Mouse (Mus musculus) MEL (cell line): ENCODE measurements around the gene Rab1b. TPM values are rescaled to one million over a fixed set of nuclear protein-coding genes. Genes with fewer than 3 reads are reported as not detected.

Source experiments
- DNase-seq: peaks from one replicate; pipeline ENCODE4 v3.0.0; 2011; ENCODE audit warnings: low read depth, low spot score
- H3K27ac ChIP-seq: 2 replicates; pipeline ENCODE4 v1.5.1; 2012; ENCODE audit warnings: low read depth, mild to moderate bottlenecking, control low read depth, low read length, moderate library complexity; ENCODE audit not compliant: control insufficient read depth
- H3K27me3 ChIP-seq, 2 experiments: fragments of 150-350 bp in 1 of 2; sonication (generic) in 1 of 2; 2 replicates each; pipeline ENCODE4 v1.6.1; 2012; ENCODE audit warnings: low read length in 2 of 2, mild to moderate bottlenecking in 2 of 2, improper control_type of control experiment in 1 of 2, moderate library complexity in 1 of 2; ENCODE audit not compliant: insufficient read depth in 2 of 2, control insufficient read depth in 1 of 2
- H3K36me3 ChIP-seq, 2 experiments: 2 replicates each; pipeline ENCODE4 v1.6.1; 2012 to 2014; ENCODE audit warnings: low read length in 2 of 2, improper control_type of control experiment in 1 of 2, inconsistent platforms in 1 of 2, mild to moderate bottlenecking in 1 of 2; ENCODE audit not compliant: insufficient read depth in 2 of 2, control insufficient read depth in 1 of 2
- H3K4me1 ChIP-seq, 2 experiments: fragments of 150-350 bp in 1 of 2; sonication (generic) in 1 of 2; 2 replicates each; pipeline ENCODE4 v1.6.1; 2012; ENCODE audit warnings: low read length in 2 of 2, improper control_type of control experiment in 1 of 2, mild to moderate bottlenecking in 1 of 2; ENCODE audit not compliant: insufficient read depth in 2 of 2, control insufficient read depth in 1 of 2
- H3K4me3 ChIP-seq, 2 experiments: fragments of 150-350 bp in 1 of 2; sonication (generic) in 1 of 2; 2 replicates each; pipeline ENCODE4 v1.5.1; 2012; ENCODE audit warnings: low read depth in 2 of 2, low read length in 2 of 2, mild to moderate bottlenecking in 2 of 2, moderate library complexity in 2 of 2, control low read depth in 1 of 2, improper control_type of control experiment in 1 of 2; ENCODE audit not compliant: control insufficient read depth in 1 of 2, insufficient read depth in 1 of 2
- H3K79me2 ChIP-seq: 2 replicates; pipeline ENCODE4 v1.6.1; 2012; ENCODE audit warnings: mild to moderate bottlenecking, low read length, moderate library complexity; ENCODE audit not compliant: control insufficient read depth, poor library complexity, insufficient read depth
- H3K9ac ChIP-seq: 2 replicates; pipeline ENCODE4 v1.6.1; 2012; ENCODE audit warnings: low read depth, mild to moderate bottlenecking, control low read depth, low read length, moderate library complexity; ENCODE audit not compliant: control insufficient read depth, poor library complexity, severe bottlenecking
- H3K9me3 ChIP-seq: fragments of 150-350 bp; sonication (generic); replicated peaks from 2 replicates; pipeline ENCODE4 v1.6.1; 2012; ENCODE audit warnings: mild to moderate bottlenecking, low read length, improper control_type of control experiment, moderate library complexity; ENCODE audit not compliant: insufficient read depth
- BHLHE40 ChIP-seq: IDR thresholded peaks from 2 replicates; pipeline ENCODE4 v1.6.1; 2012; ENCODE audit warnings: low read depth, mild to moderate bottlenecking, inconsistent platforms, low read length, improper control_type of control experiment, borderline replicate concordance
- CHD1 ChIP-seq: IDR thresholded peaks from 2 replicates; pipeline ENCODE4 v1.6.1; 2012; ENCODE audit warnings: low read depth, mild to moderate bottlenecking, inconsistent platforms, low read length, improper control_type of control experiment
- CHD2 ChIP-seq: IDR thresholded peaks from 2 replicates; pipeline ENCODE4 v1.6.1; 2011; ENCODE audit warnings: low read length, improper control_type of control experiment
- E2F4 ChIP-seq: IDR thresholded peaks from 2 replicates; pipeline ENCODE4 v1.6.1; 2011; ENCODE audit warnings: low read depth, low read length, improper control_type of control experiment, borderline replicate concordance
- ELF1 ChIP-seq: IDR thresholded peaks from 2 replicates; pipeline ENCODE4 v1.6.1; 2014; ENCODE audit warnings: low read depth, mild to moderate bottlenecking, inconsistent platforms, low read length, improper control_type of control experiment, moderate library complexity
- EP300 ChIP-seq, 2 experiments: IDR thresholded peaks; 2 replicates each; pipeline ENCODE4 v1.6.1; 2011; ENCODE audit warnings: improper control_type of control experiment in 2 of 2, low read length in 2 of 2, low read depth in 1 of 2, mild to moderate bottlenecking in 1 of 2
- GABPA ChIP-seq: IDR thresholded peaks from 2 replicates; pipeline ENCODE4 v1.6.1; 2012; ENCODE audit warnings: low read depth, mild to moderate bottlenecking, inconsistent platforms, low read length, improper control_type of control experiment, moderate library complexity
- GATA1 ChIP-seq: IDR thresholded peaks from 2 replicates; pipeline ENCODE4 v1.6.1; 2011; ENCODE audit warnings: low read depth, low read length, improper control_type of control experiment
- JUND ChIP-seq: IDR thresholded peaks from 2 replicates; pipeline ENCODE4 v1.6.1; 2011; ENCODE audit warnings: low read depth, mild to moderate bottlenecking, improper control_type of control experiment, low read length
- KAT2A ChIP-seq: conservative IDR thresholded peaks from 2 replicates; pipeline ENCODE4 v1.6.1; 2012; ENCODE audit warnings: low read depth, low read length, improper control_type of control experiment, inconsistent platforms
- MAFK ChIP-seq: IDR thresholded peaks from 2 replicates; pipeline ENCODE4 v1.6.1; 2011; ENCODE audit warnings: low read depth, mild to moderate bottlenecking, low read length, improper control_type of control experiment, borderline replicate concordance
- MAX ChIP-seq: IDR thresholded peaks from 2 replicates; pipeline ENCODE4 v1.6.1; 2011; ENCODE audit warnings: low read length, improper control_type of control experiment
- MAZ ChIP-seq: IDR thresholded peaks from 2 replicates; pipeline ENCODE4 v1.6.1; 2012; ENCODE audit warnings: low read depth, mild to moderate bottlenecking, inconsistent platforms, low read length, improper control_type of control experiment
- MYB ChIP-seq: IDR thresholded peaks from 2 replicates; pipeline ENCODE4 v1.6.1; 2011; ENCODE audit warnings: mild to moderate bottlenecking, low read depth, low read length, improper control_type of control experiment
- MYC ChIP-seq: IDR thresholded peaks from 2 replicates; pipeline ENCODE4 v1.6.1; 2011; ENCODE audit warnings: low read depth, mild to moderate bottlenecking, low read length, improper control_type of control experiment, moderate library complexity
- NRF1 ChIP-seq: IDR thresholded peaks from 2 replicates; pipeline ENCODE4 v1.6.1; 2014; ENCODE audit warnings: low read depth, mild to moderate bottlenecking, inconsistent platforms, low read length, improper control_type of control experiment, moderate library complexity; ENCODE audit not compliant: poor library complexity, insufficient read depth, severe bottlenecking
- POLR2AphosphoS2 ChIP-seq: IDR thresholded peaks from 2 replicates; pipeline ENCODE4 v1.6.1; 2011; ENCODE audit warnings: low read length, improper control_type of control experiment
- POLR2AphosphoS5 ChIP-seq: IDR thresholded peaks from 2 replicates; pipeline ENCODE4 v1.6.1; 2012; ENCODE audit warnings: low read depth, borderline replicate concordance, mild to moderate bottlenecking, inconsistent platforms, low read length, moderate library complexity, mixed read lengths
- RAD21 ChIP-seq: IDR thresholded peaks from 2 replicates; pipeline ENCODE4 v1.6.1; 2011; ENCODE audit warnings: mild to moderate bottlenecking, low read depth, low read length, improper control_type of control experiment
- TCF12 ChIP-seq: IDR thresholded peaks from 2 replicates; pipeline ENCODE4 v1.6.1; 2014; ENCODE audit warnings: low read depth, mild to moderate bottlenecking, inconsistent platforms, low read length, improper control_type of control experiment, moderate library complexity
- UBTF ChIP-seq: IDR thresholded peaks from 2 replicates; pipeline ENCODE4 v1.6.1; 2012; ENCODE audit warnings: low read depth, mild to moderate bottlenecking, inconsistent platforms, low read length, improper control_type of control experiment, moderate library complexity, borderline replicate concordance; ENCODE audit not compliant: insufficient read depth
- USF1 ChIP-seq: IDR thresholded peaks from 2 replicates; pipeline ENCODE4 v1.6.1; 2014; ENCODE audit warnings: low read depth, mild to moderate bottlenecking, inconsistent platforms, low read length, improper control_type of control experiment, moderate library complexity
- USF2 ChIP-seq, 2 experiments: IDR thresholded peaks; 2 replicates each; pipeline ENCODE4 v1.6.1; 2011 to 2012; ENCODE audit warnings: improper control_type of control experiment in 2 of 2, low read length in 2 of 2, borderline replicate concordance in 1 of 2, inconsistent platforms in 1 of 2, low read depth in 1 of 2, mild to moderate bottlenecking in 1 of 2; ENCODE audit not compliant: insufficient read depth in 1 of 2
- ZKSCAN1 ChIP-seq: IDR thresholded peaks from 2 replicates; pipeline ENCODE4 v1.6.1; 2012; ENCODE audit warnings: low read depth, mild to moderate bottlenecking, inconsistent platforms, low read length, improper control_type of control experiment, moderate library complexity
- ZMIZ1 ChIP-seq: IDR thresholded peaks from 2 replicates; pipeline ENCODE4 v1.6.1; 2012; ENCODE audit warnings: low read depth, mild to moderate bottlenecking, inconsistent platforms, low read length, improper control_type of control experiment, moderate library complexity
- ZNF384 ChIP-seq: IDR thresholded peaks from 2 replicates; pipeline ENCODE4 v1.6.1; 2012; ENCODE audit warnings: low read depth, mild to moderate bottlenecking, inconsistent platforms, low read length, improper control_type of control experiment
- polyA plus RNA-seq, 2 experiments: library from polyadenylated mRNA; stranded (reverse) in 1 of 2; unstranded in 1 of 2; fragments of >175 nt in 1 of 2; fragments of >200 nt in 1 of 2; gene quantifications; 2 replicates each; pipeline versions ENCODE4 v1.2.1 to v1.2.4; 2012; ENCODE audit warnings: low replicate concordance in 2 of 2, low read depth in 1 of 2; ENCODE audit not compliant: insufficient read length in 2 of 2, insufficient read depth in 1 of 2, missing spikeins in 1 of 2
- total RNA-seq: library from RNA; depleted of rRNA; stranded (reverse); fragments of 300-350 nt; gene quantifications from 2 replicates; pipeline ENCODE4 v1.2.3, GENCODE M21; 2012

Gene Rab1b
- total and polyA plus RNA-seq, 3 experiments, result 86.4 to 162 TPM; not detected in 1

- Histone ChIP-seq H3K9ac (no peak overlapping the region), H3K36me3 (no peaks in the 10 kb centered on the region), H3K27ac (no peak overlapping the region), H3K27me3 (no peaks in the 10 kb centered on the region; a peak in 2 of 4 replicates), H3K4me3 (no peak overlapping the region), H3K4me1 (peaks cover 0 to 6% of the 10 kb centered on the region in 2 experiments; a peak in 1 of 4 replicates), H3K9me3 (no peaks in the 10 kb centered on the region), H3K79me2 (peaks cover 5% of the 10 kb centered on the region; the same call in 1 of the 2 replicates)
- TF ChIP-seq GABPA (no peak), MAFK (no peak), MAZ (no peak), ZMIZ1 (no peak), E2F4 (no peak), CHD2 (no peak), MAX (no peak), UBTF (no peak), ZKSCAN1 (no peak), NRF1 (no peak), RAD21 (no peak), EP300 (IDR thresholded peaks at IDR 0.05; ENCODE audit: low read depth in 1 of 2, low read length in 2 of 2) (no peak), ZNF384 (no peak), USF1 (no peak), POLR2AphosphoS5 (no peak), MYB (no peak)
- DNase-seq, result no peak
Measured at GRCm38 (mm10) chr19:5122492-5122891, 15.6 kb upstream of the Rab1b start.

- Histone ChIP-seq H3K27me3 (no peaks in the 10 kb centered on the region; a peak in 2 of 4 replicates), H3K9me3 (no peaks in the 10 kb centered on the region), H3K36me3 (no peaks in the 10 kb centered on the region), H3K9ac (peak within 1 kb of the TSS; percentile 95), H3K4me1 (peaks cover 0 to 6% of the 10 kb centered on the region in 2 experiments; a peak in 1 of 4 replicates), H3K4me3 (peak within 1 kb of the TSS; percentile 82 to 95), H3K27ac (peak within 1 kb of the TSS; percentile 41; the same call in 1 of the 2 replicates), H3K79me2 (peaks cover 5% of the 10 kb centered on the region; the same call in 1 of the 2 replicates)
- DNase-seq, result no peak
- TF ChIP-seq USF1 (no peak), MAFK (no peak), GATA1 (no peak), TCF12 (no peak), JUND (no peak), CHD2 (no peak), ZKSCAN1 (no peak), CHD1 (no peak), BHLHE40 (no peak), KAT2A (no peak), POLR2AphosphoS2 (no peak), EP300 (IDR thresholded peaks at IDR 0.05; ENCODE audit: low read depth in 1 of 2, low read length in 2 of 2) (no peak), UBTF (no peak), MYC (no peak), USF2 (IDR thresholded peaks at IDR 0.05; ENCODE audit: borderline replicate concordance in 1 of 2, insufficient read depth in 1 of 2, low read depth in 1 of 2, low read length in 2 of 2) (no peak), ELF1 (no peak)
Measured at GRCm38 (mm10) chr19:5118384-5118698, 11.5 kb upstream of the Rab1b start, which contains the start of gene Klc2. Klc2 (minus strand) TSS chr19:5118560.
